18 mouse cellular contexts compared by ENCODE assay signal in the genomic region with DNA sequence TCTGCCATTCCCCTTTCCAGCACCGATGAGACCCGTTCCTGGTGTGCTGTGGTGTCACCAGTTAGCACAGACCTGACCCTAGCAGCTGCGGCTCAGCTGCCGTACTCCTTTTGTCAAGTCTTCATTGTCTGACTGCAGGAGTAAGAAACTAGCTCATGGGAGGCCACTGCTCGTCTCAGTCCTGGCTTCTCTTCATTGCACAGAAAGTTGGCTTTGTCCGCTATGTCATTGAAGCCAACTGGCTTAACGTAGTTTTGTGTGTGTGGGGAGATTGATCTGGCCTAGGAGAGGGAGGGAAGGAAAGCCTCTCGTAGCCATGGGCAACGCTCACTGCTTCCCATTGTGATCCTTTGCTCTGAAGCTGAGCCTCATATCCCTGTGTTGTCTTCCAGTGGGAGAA. TPM values are rescaled to one million over a fixed set of nuclear protein-coding genes. Genes with fewer than 3 reads are reported as not detected.
A peak's percentile ranks its signal among the peaks of the same experiment; 100 is the strongest.
DNase-seq lines count a peak whose midpoint lies in the region; ATAC-seq lines count a peak whose summit lies in the region.
"Had no signal": no experiment of that assay in that cellular context is flagged by ENCODE, and none has a peak within 500 bp of the region (broad histone marks: within the 10 kb centered on the region; RNA-seq: fewer than 3 reads in every experiment).

No protein-coding gene starts in this region.

- no peak overlapping the region for H3K4me2 ChIP-seq in forebrain, embryonic 12.5 days
- no peak overlapping the region for H3K4me2 ChIP-seq in forebrain, embryonic 13.5 days
- no peak overlapping the region for H3K4me2 ChIP-seq in hindbrain, embryonic 15.5 days
- no peak overlapping the region for H3K4me2 ChIP-seq in midbrain, embryonic 16.5 days (ENCODE audit: low read length)
- H3K4me2 ChIP-seq: embryonic facial prominence, embryonic 12.5 days; stomach, embryonic 15.5 days had no signal

- 38% methylated on average over 9 of the region's 9 CpGs for WGBS in forebrain, embryonic 12.5 days
- 39% methylated on average over 9 of the region's 9 CpGs for WGBS in forebrain, embryonic 13.5 days
- 21% methylated on average over 9 of the region's 9 CpGs for WGBS in hindbrain, embryonic 15.5 days
- 16% methylated on average over 9 of the region's 9 CpGs for WGBS in midbrain, embryonic 16.5 days

- H3K9me3 ChIP-seq in forebrain, embryonic 12.5 days, result no peaks in the 10 kb centered on the region
- no peaks in the 10 kb centered on the region for H3K9me3 ChIP-seq in forebrain, embryonic 13.5 days (replicated peaks)
- no peaks in the 10 kb centered on the region for H3K9me3 ChIP-seq in hindbrain, embryonic 15.5 days
- no peaks in the 10 kb centered on the region for H3K9me3 ChIP-seq in midbrain, embryonic 16.5 days (replicated peaks; ENCODE audit: control insufficient read depth, low read length, poor library complexity, severe bottlenecking)
- H3K9me3 ChIP-seq: embryonic facial prominence, embryonic 12.5 days; stomach, embryonic 15.5 days had no signal

- peak overlapping the region; percentile 8; the same call in 1 of the 2 replicates for H3K27ac ChIP-seq in forebrain, embryonic 12.5 days
- H3K27ac ChIP-seq in forebrain, embryonic 13.5 days, result no peak overlapping the region
- H3K27ac ChIP-seq in hindbrain, embryonic 15.5 days (replicated peaks), result peak overlapping the region; percentile 40
- no peak overlapping the region for H3K27ac ChIP-seq in midbrain, embryonic 16.5 days (ENCODE audit: low read length)
- H3K27ac ChIP-seq: embryonic facial prominence, embryonic 12.5 days; heart, adult 2 months; stomach, embryonic 15.5 days had no signal

- no peak for DNase-seq in urinary bladder, adult 2 months (ENCODE audit: low spot score)
- DNase-seq in layer of hippocampus, adult 11-12 months (ENCODE audit: low spot score), result no peak
- no peak for DNase-seq in left cerebral cortex, postnatal 10 days (ENCODE audit: extremely low spot score in 1 of 2, low spot score in 2 of 2)
- DNase-seq: heart, adult 2 months; heart, postnatal 36 days; kidney, adult 9 months; layer of hippocampus, adult 9-11 months; liver; right cerebral cortex, postnatal 25 days; thymus, postnatal 4 days had no signal

- no peaks in the 10 kb centered on the region for H3K27me3 ChIP-seq in forebrain, embryonic 12.5 days
- no peaks in the 10 kb centered on the region for H3K27me3 ChIP-seq in forebrain, embryonic 13.5 days
- H3K27me3 ChIP-seq in hindbrain, embryonic 15.5 days, result no peaks in the 10 kb centered on the region
- H3K27me3 ChIP-seq in midbrain, embryonic 16.5 days (ENCODE audit: control insufficient read depth, insufficient read depth, low read depth, low read length), result no peaks in the 10 kb centered on the region
- H3K27me3 ChIP-seq: embryonic facial prominence, embryonic 12.5 days; stomach, embryonic 15.5 days had no signal

- intact Hi-C loops in left cerebral cortex, postnatal 10 days (cut with DNase I), result no loop called here

- H3K9ac ChIP-seq in forebrain, embryonic 12.5 days, result no peak overlapping the region
- H3K9ac ChIP-seq in forebrain, embryonic 13.5 days, result no peak overlapping the region
- H3K9ac ChIP-seq in hindbrain, embryonic 15.5 days, result no peak overlapping the region
- H3K9ac ChIP-seq in midbrain, embryonic 16.5 days (ENCODE audit: low read depth, low read length), result no peak overlapping the region
- H3K9ac ChIP-seq: embryonic facial prominence, embryonic 12.5 days; stomach, embryonic 15.5 days had no signal

- H3K36me3 ChIP-seq in forebrain, embryonic 12.5 days (replicated peaks), result peaks cover 29% of the 10 kb centered on the region
- H3K36me3 ChIP-seq in forebrain, embryonic 13.5 days (ENCODE audit: poor library complexity, severe bottlenecking), result peaks cover 45% of the 10 kb centered on the region
- peaks cover 23% of the 10 kb centered on the region for H3K36me3 ChIP-seq in hindbrain, embryonic 15.5 days
- H3K36me3 ChIP-seq in midbrain, embryonic 16.5 days (ENCODE audit: control insufficient read depth, insufficient read depth, low read length), result peaks cover 7% of the 10 kb centered on the region; the same call in 1 of the 2 replicates
- H3K36me3 ChIP-seq: stomach, embryonic 15.5 days had no signal

- peaks cover 20% of the 10 kb centered on the region for H3K4me1 ChIP-seq in forebrain, embryonic 12.5 days
- H3K4me1 ChIP-seq in forebrain, embryonic 13.5 days, result peaks cover 10% of the 10 kb centered on the region
- H3K4me1 ChIP-seq in hindbrain, embryonic 15.5 days (replicated peaks), result peaks cover 24% of the 10 kb centered on the region
- peaks cover 6% of the 10 kb centered on the region for H3K4me1 ChIP-seq in midbrain, embryonic 16.5 days (ENCODE audit: control insufficient read depth, insufficient read depth, low read length)
- H3K4me1 ChIP-seq: embryonic facial prominence, embryonic 12.5 days; stomach, embryonic 15.5 days had no signal

- peak; percentile 74 for ATAC-seq in forebrain, embryonic 12.5 days (ENCODE audit: low FRiP score)
- ATAC-seq in forebrain, embryonic 13.5 days, result no peak
- ATAC-seq in common myeloid progenitor, adult 5-6 weeks (replicated peaks; ENCODE audit: low read depth, poor library complexity, severe bottlenecking), result 0 out of 2 replicates have a peak, but pooled peaks have one; percentile 15
- ATAC-seq in hindbrain, embryonic 15.5 days (ENCODE audit: low FRiP score, low read depth), result peak; percentile 42; the same call in 1 of the 2 replicates
- peak; percentile 34; the same call in 1 of the 2 replicates for ATAC-seq in midbrain, embryonic 16.5 days
- ATAC-seq: lung, postnatal 0 days had no signal

- H3K4me3 ChIP-seq in forebrain, embryonic 12.5 days (replicated peaks), result no peak overlapping the region
- H3K4me3 ChIP-seq in forebrain, embryonic 13.5 days, result no peak overlapping the region
- no peak overlapping the region for H3K4me3 ChIP-seq in hindbrain, embryonic 15.5 days
- H3K4me3 ChIP-seq in midbrain, embryonic 16.5 days (ENCODE audit: low read depth, low read length), result no peak overlapping the region
- H3K4me3 ChIP-seq: embryonic facial prominence, embryonic 12.5 days; heart, adult 2 months; stomach, embryonic 15.5 days had no signal

RNA-seq across cellular contexts. Expression of a gene that starts 55.7 kb away (rescaled TPM):
- polyA plus RNA-seq in forebrain, embryonic 12.5 days (2016; fragmentation: Nextera tagmentation; extraction: Ambion mirVana), result 0.29 and 0.53 TPM in 2 replicates
- 0.17 and 0.82 TPM in 2 replicates for polyA plus RNA-seq in forebrain, embryonic 13.5 days (2015; fragmentation: Nextera tagmentation; extraction: Ambion mirVana)
- 6.3 TPM in 2 replicates for total RNA-seq in common myeloid progenitor, adult 5-6 weeks (2017)
- polyA plus RNA-seq in hindbrain, embryonic 15.5 days (2015; fragmentation: Nextera tagmentation; extraction: Ambion mirVana), result 0.56 and 0.75 TPM in 2 replicates
- 0.73 and 1.0 TPM in 2 replicates for polyA plus RNA-seq in midbrain, embryonic 16.5 days (2015; fragmentation: Nextera tagmentation; extraction: Ambion mirVana)
- 4.0 TPM in 2 replicates for polyA plus RNA-seq in urinary bladder, adult 2 months (2012; rRNA removed)
- total RNA-seq in left cerebral cortex, postnatal 10 days (2021), result 1 to 10 TPM in 1 of 2 experiments, under 1 TPM in 1; 0.95 to 1.9 TPM

Comparison
In these comparisons a context has a peak if more than half of its experiments do, and no peak if none do; other contexts are left out.
1. H3K27ac ChIP-seq: peak in forebrain, embryonic 12.5 days (single experiment) and hindbrain, embryonic 15.5 days (single experiment); none in forebrain, embryonic 13.5 days (single experiment) and midbrain, embryonic 16.5 days (single experiment).